Mouse (Mus musculus): ENCODE measurements around the gene Aaed1. TPM values are rescaled to one million over a fixed set of nuclear protein-coding genes. Genes with fewer than 3 reads are reported as not detected.

Gene Aaed1
- polyA plus RNA-seq, 1 experiment from 2014 or later = 59.9 TPM

GRCm38 (mm10) chr13:64274879-64275753, 37.4 kb downstream of the Aaed1 start, which contains the start of gene Cdc14b:
Cdc14b (minus strand) TSS chr13:64275290.
- in situ Hi-C loops (cut with MboI; ENCODE audit: low pct_unique_long_range_greater_than_20kb) = no loop called here
- no peaks in the 10 kb centered on the region for H3K27me3 ChIP-seq
- DNase-seq (ENCODE audit: low read depth, low spot score) (peak; percentile 38), ATAC-seq (peak; percentile 89)
- TF ChIP-seq CTCF (IDR thresholded peaks at IDR 0.05) = no peak
- ChIA-PET CTCF (interaction anchor here (0.5 kb wide), 1 partner anchor 35 kb away, joined by 3 read pairs; no protein-coding TSS in a partner anchor), POLR2A (interaction anchor here (1.8 kb wide), 1 partner anchor 15 kb away, joined by 5 read pairs; no protein-coding TSS in a partner anchor)

GRCm38 (mm10) chr13:64273891-64274844, 38.3 kb downstream of the Aaed1 start:
- TF ChIP-seq CTCF (IDR thresholded peaks at IDR 0.05) = no peak
- H3K27me3 ChIP-seq = no peaks in the 10 kb centered on the region
- in situ Hi-C loops (cut with MboI; ENCODE audit: low pct_unique_long_range_greater_than_20kb) = no loop called here
- no peak for DNase-seq (ENCODE audit: low read depth, low spot score)
- ChIA-PET CTCF (interaction anchor here (0.5 to 1.2 kb wide), 3 partner anchors 9 to 34 kb away, joined by 3 read pairs; no protein-coding TSS in a partner anchor), POLR2A (interaction anchor here (0.7 to 1.8 kb wide), 3 partner anchors 14 to 23 kb away, joined by 3 to 5 read pairs (median 5); no protein-coding TSS in a partner anchor)
- peak; percentile 54 for ATAC-seq

DNA sequence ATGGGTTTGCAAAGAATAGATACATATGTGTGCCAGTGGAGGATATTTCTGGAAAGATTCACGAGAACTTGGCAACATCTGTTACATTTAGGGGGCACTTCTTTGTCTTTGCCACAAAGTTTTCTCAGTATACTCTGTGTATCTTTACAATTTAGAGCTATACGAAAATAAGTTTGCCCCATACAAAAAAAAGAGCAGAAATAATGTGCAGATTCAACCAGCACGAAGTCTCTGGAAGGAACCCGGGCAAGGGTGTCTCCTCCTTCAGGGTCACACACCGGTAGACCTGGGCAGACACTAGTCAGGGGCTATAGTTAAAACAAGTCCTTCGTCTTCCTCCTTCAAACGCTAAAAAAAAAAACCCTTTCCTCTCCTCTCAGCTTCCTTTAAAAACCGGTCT, 39.2 kb downstream of the Aaed1 start:
- no peaks in the 10 kb centered on the region for H3K27me3 ChIP-seq
- POLR2A ChIA-PET = interaction anchor here (0.6 to 1.0 kb wide), 3 partner anchors 10 to 22 kb away, joined by 3 to 5 read pairs (median 3); no protein-coding TSS in a partner anchor
- CTCF ChIA-PET = interaction anchor here (1.0 to 1.2 kb wide), 2 partner anchors 9 to 25 kb away, joined by 3 read pairs; no protein-coding TSS in a partner anchor
- ATAC-seq = no peak
- in situ Hi-C loops (cut with MboI; ENCODE audit: low pct_unique_long_range_greater_than_20kb) = no loop called here
- DNase-seq (ENCODE audit: low read depth, low spot score) = no peak
- TF ChIP-seq CTCF (IDR thresholded peaks at IDR 0.05) = no peak

DNA sequence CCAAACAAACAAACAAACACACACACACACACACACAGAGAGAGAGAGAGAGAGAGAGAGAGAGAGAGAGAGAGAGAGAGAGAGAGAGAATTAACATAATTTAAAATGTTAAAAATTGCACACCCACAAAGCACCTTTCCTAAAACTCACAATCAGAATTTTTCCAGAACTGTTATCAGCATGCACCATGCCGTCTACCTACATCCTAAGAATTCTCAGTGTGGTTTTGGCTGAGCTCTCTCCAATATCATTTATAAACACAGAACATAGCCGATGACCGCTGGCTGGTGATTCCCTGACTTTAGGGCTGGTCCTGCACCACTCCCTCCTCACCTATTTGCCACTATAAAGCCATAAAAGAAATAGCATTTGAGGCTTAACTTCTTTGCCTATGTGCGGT, 44.1 kb downstream of the Aaed1 start:
- ChIA-PET POLR2A (no interaction called here), CTCF (no interaction called here)
- in situ Hi-C loops (cut with MboI; ENCODE audit: low pct_unique_long_range_greater_than_20kb) = no loop called here
- ATAC-seq (no peak), DNase-seq (ENCODE audit: low read depth, low spot score) (no peak)
- no peak for TF ChIP-seq CTCF (IDR thresholded peaks at IDR 0.05)
- H3K27me3 ChIP-seq = no peaks in the 10 kb centered on the region

- DNase-seq (ENCODE audit: low read depth, low spot score) (no peak), ATAC-seq (no peak)
- TF ChIP-seq CTCF (IDR thresholded peaks at IDR 0.05) = no peak
- ChIA-PET POLR2A (no interaction called here), CTCF (interaction anchor here (0.8 to 1.7 kb wide), 3 partner anchors 9 to 42 kb away, joined by 3 to 5 read pairs (median 3); no protein-coding TSS in a partner anchor)
- no peaks in the 10 kb centered on the region for H3K27me3 ChIP-seq
- in situ Hi-C loops (cut with MboI; ENCODE audit: low pct_unique_long_range_greater_than_20kb) = no loop called here
Observed at GRCm38 (mm10) chr13:64267151-64267550, 45.4 kb downstream of the Aaed1 start.

DNA sequence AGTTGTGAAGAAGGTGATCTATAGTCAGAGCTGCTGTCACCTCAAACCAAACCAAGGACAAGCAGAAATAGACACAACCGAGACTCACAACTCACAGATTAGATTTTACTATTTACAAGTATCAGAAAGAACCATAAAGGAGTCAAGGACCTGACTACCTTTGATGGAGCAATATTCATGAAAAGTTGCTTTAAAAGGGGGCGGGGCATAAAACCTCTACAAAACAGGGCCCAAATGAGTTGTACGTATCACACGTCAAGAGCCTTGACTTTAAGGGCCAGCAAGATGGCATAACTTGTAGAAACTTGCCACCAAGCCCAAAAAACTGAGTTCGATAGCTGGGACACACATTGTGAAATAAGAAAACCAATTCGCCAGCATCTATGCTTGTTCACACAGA, 47.9 kb downstream of the Aaed1 start:
- ChIA-PET CTCF (no interaction called here), POLR2A (no interaction called here)
- DNase-seq (ENCODE audit: low read depth, low spot score) (no peak), ATAC-seq (no peak)
- H3K27me3 ChIP-seq = no peaks in the 10 kb centered on the region
- TF ChIP-seq CTCF (IDR thresholded peaks at IDR 0.05) = no peak
- in situ Hi-C loops (cut with MboI; ENCODE audit: low pct_unique_long_range_greater_than_20kb) = no loop called here

DNA sequence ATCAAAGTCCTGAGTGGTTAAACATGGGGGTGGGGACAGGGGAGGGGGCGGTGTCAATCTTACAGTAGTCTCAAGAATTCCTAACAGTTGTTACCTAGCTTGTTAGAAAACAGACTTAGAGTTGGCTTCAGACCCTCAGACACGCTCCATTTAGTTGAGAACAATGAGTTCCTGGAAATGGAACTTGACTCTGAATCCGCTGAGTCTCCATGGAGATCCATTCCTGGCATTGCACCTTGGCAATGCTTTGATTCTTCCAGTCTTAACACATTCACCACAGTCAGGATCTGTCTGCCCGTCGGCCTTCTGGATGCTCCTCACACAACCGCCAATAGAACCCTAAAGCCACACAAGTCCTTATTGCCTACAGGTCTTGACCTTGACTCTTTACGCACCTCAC, 52.6 kb downstream of the Aaed1 start:
- TF ChIP-seq CTCF (IDR thresholded peaks at IDR 0.05) = no peak
- CTCF ChIA-PET = interaction anchor here (1.3 to 1.7 kb wide), 2 partner anchors 9 to 11 kb away, joined by 3 to 5 read pairs; no protein-coding TSS in a partner anchor
- peak; percentile 78 for ATAC-seq
- in situ Hi-C loops (cut with MboI; ENCODE audit: low pct_unique_long_range_greater_than_20kb) = no loop called here
- DNase-seq (ENCODE audit: low read depth, low spot score) = peak; percentile 39
- no peaks in the 10 kb centered on the region for H3K27me3 ChIP-seq
- POLR2A ChIA-PET = interaction anchor here (1.1 to 1.2 kb wide), 2 partner anchors 13 to 15 kb away, joined by 5 read pairs; partner anchors contain the start of gene Cdc14b

GRCm38 (mm10) chr13:64258516-64258821, 54.0 kb downstream of the Aaed1 start:
- in situ Hi-C loops (cut with MboI; ENCODE audit: low pct_unique_long_range_greater_than_20kb) = no loop called here
- DNase-seq (ENCODE audit: low read depth, low spot score) (no peak), ATAC-seq (no peak)
- no peak for TF ChIP-seq CTCF (IDR thresholded peaks at IDR 0.05)
- ChIA-PET POLR2A (interaction anchor here (1.1 kb wide), 1 partner anchor 12 kb away, joined by 3 read pairs; no protein-coding TSS in a partner anchor), CTCF (interaction anchor here (0.6 to 1.4 kb wide), 3 partner anchors 8 to 50 kb away, joined by 3 to 5 read pairs (median 3); no protein-coding TSS in a partner anchor)
- no peaks in the 10 kb centered on the region for H3K27me3 ChIP-seq

DNA sequence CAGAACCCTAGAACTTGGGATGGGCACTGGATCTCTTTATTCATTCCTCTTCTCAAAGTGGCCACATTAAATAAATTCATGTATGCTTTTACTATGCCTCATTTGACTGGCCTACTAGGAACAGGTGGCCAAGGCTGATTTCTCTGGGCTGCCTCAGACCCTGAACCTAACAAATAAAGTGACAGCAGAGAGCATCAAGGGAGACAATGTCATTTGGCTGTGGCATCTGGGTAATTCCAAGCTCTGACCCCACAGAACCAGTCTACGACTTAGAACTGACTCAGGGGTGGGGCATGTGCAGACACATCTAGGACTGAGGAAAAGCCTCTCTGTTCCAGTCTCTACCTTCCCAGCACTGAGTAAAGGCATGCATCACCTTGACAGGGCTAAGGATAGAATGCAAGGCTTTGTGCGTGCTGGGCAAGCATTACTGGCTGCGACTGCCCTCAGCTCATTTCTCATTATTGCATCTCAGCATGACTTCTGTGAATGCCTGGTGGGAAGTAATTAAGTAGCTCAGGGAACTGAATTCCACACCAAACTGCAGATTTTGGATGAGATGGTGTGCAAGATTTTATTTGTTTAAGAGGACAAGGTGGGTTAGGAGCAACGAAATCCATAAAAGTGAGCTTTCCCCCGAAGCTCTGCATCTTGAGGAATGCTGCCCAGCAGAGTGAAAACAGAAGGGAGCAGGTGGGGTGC, 54.5 kb downstream of the Aaed1 start:
- ChIA-PET CTCF (interaction anchor here (0.6 to 1.4 kb wide), 3 partner anchors 9 to 51 kb away, joined by 3 to 5 read pairs (median 3); no protein-coding TSS in a partner anchor), POLR2A (interaction anchor here (1.1 kb wide), 1 partner anchor 12 kb away, joined by 3 read pairs; no protein-coding TSS in a partner anchor)
- ATAC-seq = no peak
- in situ Hi-C loops (cut with MboI; ENCODE audit: low pct_unique_long_range_greater_than_20kb) = no loop called here
- DNase-seq (ENCODE audit: low read depth, low spot score) = no peak
- no peaks in the 10 kb centered on the region for H3K27me3 ChIP-seq
- TF ChIP-seq CTCF (IDR thresholded peaks at IDR 0.05) = no peak

All from Patski (cell line).